Mouse (Mus musculus) lung, embryonic 15.5 days (tissue): ENCODE measurements around the gene Nub1. TPM values are rescaled to one million over a fixed set of nuclear protein-coding genes. Genes with fewer than 3 reads are reported as not detected.

Experiments
- ATAC-seq: fragments of 200-750 bp; cut with Nextera tagmentation; 2 replicates; pipeline ENCODE4 v1.8.0; 2017; ENCODE audit warnings: moderate number of reproducible peaks, borderline replicate concordance; ENCODE audit not compliant: low FRiP score, low TSS enrichment; ENCODE audit errors: extremely low read depth
- H3K27ac ChIP-seq: fragments of 300-500 bp; sonication (generic); 2 replicates; pipeline ENCODE4 v1.5.1; 2015; ENCODE audit warnings: moderate library complexity, mild to moderate bottlenecking, inconsistent platforms
- H3K27me3 ChIP-seq: fragments of 300-500 bp; sonication (generic); 2 replicates; pipeline ENCODE4 v1.6.1; 2015; ENCODE audit warnings: inconsistent platforms
- H3K36me3 ChIP-seq: fragments of 300-500 bp; sonication (generic); 2 replicates; pipeline ENCODE4 v1.6.1; 2015; ENCODE audit warnings: inconsistent platforms
- H3K4me1 ChIP-seq: fragments of 300-500 bp; sonication (generic); 2 replicates; pipeline ENCODE4 v1.6.1; 2015; ENCODE audit warnings: inconsistent platforms
- H3K4me2 ChIP-seq: fragments of 300-500 bp; sonication (generic); 2 replicates; pipeline ENCODE4 v1.6.1; 2015; ENCODE audit warnings: inconsistent platforms, mild to moderate bottlenecking, moderate library complexity
- H3K4me3 ChIP-seq: fragments of 300-500 bp; sonication (generic); 2 replicates; pipeline ENCODE4 v1.5.1; 2015; ENCODE audit warnings: mild to moderate bottlenecking, inconsistent platforms
- H3K9ac ChIP-seq: fragments of 300-500 bp; sonication (generic); 2 replicates; pipeline ENCODE4 v1.6.1; 2015; ENCODE audit warnings: inconsistent platforms
- H3K9me3 ChIP-seq: fragments of 300-500 bp; sonication (generic); 2 replicates; pipeline ENCODE4 v1.6.1; 2016; ENCODE audit warnings: inconsistent platforms
- WGBS: fragments of 180-500 bp; shearing (Covaris S2); methylation state at CpG from one replicate; pipeline ENCODE4 v1.1.7; 2015; 5-methylcytosine and 5-hydroxymethylcytosine counted together
- polyA plus RNA-seq: library from polyadenylated mRNA; unstranded; fragments of >200 nt; fragmentation: Nextera tagmentation; extraction: Ambion mirVana; gene quantifications from 2 replicates; pipeline ENCODE4 v1.2.1, GENCODE M21; 2015

Gene Nub1
- polyA plus RNA-seq, 1 experiment from 2014 or later: 33.9 TPM

- Histone ChIP-seq H3K27ac (no peak overlapping the region), H3K36me3 (peaks cover 88% of the 10 kb centered on the region)
Measured at GRCm38 (mm10) chr5:24704615-24705014, 19.3 kb downstream of the Nub1 start.

GRCm38 (mm10) chr5:24709962-24710361 lies 24.6 kb downstream of the Nub1 start:
- no peak overlapping the region for H3K9ac ChIP-seq
- no peaks in the 10 kb centered on the region for H3K27me3 ChIP-seq
- H3K27ac ChIP-seq: peak overlapping the region; percentile 48
- 53% methylated on average over 2 of the region's 2 CpGs for WGBS
- 0 out of 2 replicates have a peak, but pooled peaks cover 11% of the 10 kb centered on the region for H3K4me1 ChIP-seq
- H3K4me2 ChIP-seq: no peak overlapping the region
- H3K4me3 ChIP-seq: no peak overlapping the region
- H3K36me3 ChIP-seq: peaks cover 81% of the 10 kb centered on the region
- H3K9me3 ChIP-seq: no peaks in the 10 kb centered on the region
- ATAC-seq: no peak

More at GRCm38 (mm10) chr5:24704615-24705014, 19.3 kb downstream of the Nub1 start:
- 89% methylated on average over 8 of the region's 8 CpGs for WGBS
- ATAC-seq: no peak
- Histone ChIP-seq H3K4me1 (no peaks in the 10 kb centered on the region), H3K9me3 (no peaks in the 10 kb centered on the region), H3K27me3 (no peaks in the 10 kb centered on the region), H3K4me2 (no peak overlapping the region), H3K9ac (no peak overlapping the region), H3K4me3 (no peak overlapping the region)

GRCm38 (mm10) chr5:24711615-24712014 lies 26.3 kb downstream of the Nub1 start:
- no peaks in the 10 kb centered on the region for H3K9me3 ChIP-seq
- no peak overlapping the region for H3K27ac ChIP-seq
- no peak for ATAC-seq
- H3K9ac ChIP-seq: no peak overlapping the region
- H3K4me2 ChIP-seq: no peak overlapping the region
- WGBS: 97% methylated on average over 6 of the region's 6 CpGs
- H3K4me3 ChIP-seq: no peak overlapping the region
- 0 out of 2 replicates have a peak, but pooled peaks cover 11% of the 10 kb centered on the region for H3K4me1 ChIP-seq
- peaks cover 76% of the 10 kb centered on the region for H3K36me3 ChIP-seq
- no peaks in the 10 kb centered on the region for H3K27me3 ChIP-seq

GRCm38 (mm10) chr5:24713199-24713598 lies 27.9 kb downstream of the Nub1 start:
- Histone ChIP-seq H3K4me2 (no peak overlapping the region), H3K27ac (no peak overlapping the region), H3K36me3 (peaks cover 66% of the 10 kb centered on the region), H3K9me3 (no peaks in the 10 kb centered on the region), H3K4me1 (0 out of 2 replicates have a peak, but pooled peaks cover 11% of the 10 kb centered on the region), H3K9ac (no peak overlapping the region), H3K27me3 (no peaks in the 10 kb centered on the region), H3K4me3 (no peak overlapping the region)
- no peak for ATAC-seq
- 79% methylated on average over 2 of the region's 2 CpGs for WGBS

GRCm38 (mm10) chr5:24713987-24714386 lies 28.7 kb downstream of the Nub1 start:
- 78% methylated on average over 6 of the region's 6 CpGs for WGBS
- no peak for ATAC-seq
- Histone ChIP-seq H3K4me2 (no peak overlapping the region), H3K4me3 (no peak overlapping the region), H3K27ac (no peak overlapping the region), H3K9ac (no peak overlapping the region), H3K36me3 (peaks cover 58% of the 10 kb centered on the region), H3K9me3 (no peaks in the 10 kb centered on the region), H3K27me3 (no peaks in the 10 kb centered on the region), H3K4me1 (0 out of 2 replicates have a peak, but pooled peaks cover 11% of the 10 kb centered on the region)

- Histone ChIP-seq H3K27me3 (no peaks in the 10 kb centered on the region), H3K27ac (no peak overlapping the region), H3K4me1 (0 out of 2 replicates have a peak, but pooled peaks cover 2% of the 10 kb centered on the region), H3K9ac (no peak overlapping the region), H3K9me3 (no peaks in the 10 kb centered on the region), H3K4me3 (no peak overlapping the region), H3K4me2 (no peak overlapping the region), H3K36me3 (peaks cover 32% of the 10 kb centered on the region)
- no peak for ATAC-seq
- 91% methylated on average over 6 of the region's 6 CpGs for WGBS
Measured at GRCm38 (mm10) chr5:24718076-24718475, 32.7 kb downstream of the Nub1 start.

GRCm38 (mm10) chr5:24719852-24720251 lies 34.5 kb downstream of the Nub1 start:
- Histone ChIP-seq H3K4me3 (no peak overlapping the region), H3K4me2 (no peak overlapping the region), H3K27me3 (no peaks in the 10 kb centered on the region), H3K36me3 (peaks cover 26% of the 10 kb centered on the region), H3K27ac (no peak overlapping the region), H3K9me3 (no peaks in the 10 kb centered on the region), H3K4me1 (peaks cover 16% of the 10 kb centered on the region), H3K9ac (no peak overlapping the region)
- 88% methylated on average over 3 of the region's 3 CpGs for WGBS
- no peak for ATAC-seq

GRCm38 (mm10) chr5:24723527-24724269 lies 38.4 kb downstream of the Nub1 start:
- H3K9me3 ChIP-seq: no peaks in the 10 kb centered on the region
- no peaks in the 10 kb centered on the region for H3K27me3 ChIP-seq
- H3K4me2 ChIP-seq: 0 out of 2 replicates have a peak overlapping the region, but pooled peaks have one; percentile 25
- H3K36me3 ChIP-seq: peaks cover 10% of the 10 kb centered on the region; the same call in 1 of the 2 replicates
- WGBS: 68% methylated on average over 11 of the region's 11 CpGs
- peak overlapping the region; percentile 90 for H3K27ac ChIP-seq
- ATAC-seq: no peak
- no peak overlapping the region for H3K9ac ChIP-seq
- H3K4me3 ChIP-seq: no peak overlapping the region
- peaks cover 48% of the 10 kb centered on the region for H3K4me1 ChIP-seq

- Histone ChIP-seq H3K4me3 (no peak overlapping the region), H3K27me3 (no peaks in the 10 kb centered on the region), H3K4me2 (peak overlapping the region; percentile 25; the same call in 1 of the 2 replicates), H3K36me3 (peaks cover 10% of the 10 kb centered on the region; the same call in 1 of the 2 replicates), H3K27ac (peak overlapping the region; percentile 90), H3K4me1 (peaks cover 52% of the 10 kb centered on the region), H3K9me3 (no peaks in the 10 kb centered on the region), H3K9ac (no peak overlapping the region)
- 51% methylated on average over 5 of the region's 5 CpGs for WGBS
- ATAC-seq: no peak
Measured at GRCm38 (mm10) chr5:24724270-24724634, 38.9 kb downstream of the Nub1 start.

GRCm38 (mm10) chr5:24724805-24725204 lies 39.5 kb downstream of the Nub1 start:
- peak; percentile 88 for ATAC-seq
- H3K27me3 ChIP-seq: no peaks in the 10 kb centered on the region
- WGBS: 19% methylated on average over 5 of the region's 5 CpGs
- no peak overlapping the region for H3K4me3 ChIP-seq
- peaks cover 10% of the 10 kb centered on the region; the same call in 1 of the 2 replicates for H3K36me3 ChIP-seq
- no peaks in the 10 kb centered on the region for H3K9me3 ChIP-seq
- H3K4me2 ChIP-seq: peak overlapping the region; percentile 25
- H3K9ac ChIP-seq: no peak overlapping the region
- H3K4me1 ChIP-seq: peaks cover 56% of the 10 kb centered on the region
- peak overlapping the region; percentile 90 for H3K27ac ChIP-seq

GRCm38 (mm10) chr5:24725897-24726296 lies 40.6 kb downstream of the Nub1 start:
- Histone ChIP-seq H3K9ac (no peak overlapping the region), H3K27ac (peak overlapping the region; percentile 90), H3K9me3 (no peaks in the 10 kb centered on the region), H3K36me3 (peaks cover 6% of the 10 kb centered on the region; the same call in 1 of the 2 replicates), H3K27me3 (no peaks in the 10 kb centered on the region), H3K4me1 (peaks cover 62% of the 10 kb centered on the region), H3K4me3 (no peak overlapping the region), H3K4me2 (no peak overlapping the region; the same call in 1 of the 2 replicates)
- WGBS: 54% methylated on average over 6 of the region's 6 CpGs
- ATAC-seq: no peak
